Mouse (Mus musculus): ENCODE measurements around the gene Camk1d.
A peak's percentile ranks its signal among the peaks of the same experiment; 100 is the strongest.

Camk1d gene

GRCm38 (mm10) chr2:5321660-5322295, 392.5 kb downstream of the Camk1d start:
- DNase-seq (ENCODE audit: low spot score), result no peak

GRCm38 (mm10) chr2:5319138-5319537, 395.2 kb downstream of the Camk1d start:
- DNase-seq (ENCODE audit: low spot score), result no peak

DNA sequence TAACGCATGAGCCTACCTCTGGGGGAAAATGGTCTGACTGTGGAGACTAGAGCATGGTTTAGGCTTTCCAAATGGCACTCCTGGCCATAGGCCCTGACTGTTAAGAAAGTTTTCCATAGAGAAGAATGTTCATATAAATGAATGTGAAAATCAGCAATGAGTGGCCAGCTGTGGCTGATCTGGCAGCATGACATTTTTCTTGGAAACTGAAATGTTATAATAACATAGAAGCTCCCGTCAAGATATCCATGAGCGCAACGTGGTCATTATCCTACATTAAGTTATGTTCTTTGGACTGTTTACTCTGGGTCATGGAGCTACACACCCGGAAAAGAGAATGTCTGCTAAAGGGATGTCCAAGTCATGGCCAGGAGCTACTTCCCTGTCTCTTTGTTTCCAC, 397.6 kb downstream of the Camk1d start:
- no peak for DNase-seq (ENCODE audit: low spot score)

DNA sequence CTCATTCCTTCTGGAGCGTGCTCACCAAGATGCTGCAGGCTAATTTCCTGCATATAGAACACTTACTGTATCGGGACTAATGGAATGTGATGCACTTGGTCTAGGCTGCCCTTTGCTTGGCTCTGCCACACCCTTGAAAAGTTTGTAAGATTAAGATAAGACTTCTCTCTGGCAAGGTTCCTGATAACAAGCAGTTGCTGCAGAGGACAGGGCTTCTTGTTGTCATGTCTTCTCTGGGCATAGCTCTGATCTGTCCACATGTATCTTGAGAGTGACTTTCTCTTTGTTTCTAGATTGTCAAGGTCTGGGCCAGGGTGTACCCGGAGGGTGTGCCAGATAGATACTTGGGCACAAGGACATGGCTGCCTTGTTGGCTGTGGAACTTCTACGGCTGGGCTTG, 398.1 kb downstream of the Camk1d start:
- DNase-seq (ENCODE audit: low spot score), result no peak

DNA sequence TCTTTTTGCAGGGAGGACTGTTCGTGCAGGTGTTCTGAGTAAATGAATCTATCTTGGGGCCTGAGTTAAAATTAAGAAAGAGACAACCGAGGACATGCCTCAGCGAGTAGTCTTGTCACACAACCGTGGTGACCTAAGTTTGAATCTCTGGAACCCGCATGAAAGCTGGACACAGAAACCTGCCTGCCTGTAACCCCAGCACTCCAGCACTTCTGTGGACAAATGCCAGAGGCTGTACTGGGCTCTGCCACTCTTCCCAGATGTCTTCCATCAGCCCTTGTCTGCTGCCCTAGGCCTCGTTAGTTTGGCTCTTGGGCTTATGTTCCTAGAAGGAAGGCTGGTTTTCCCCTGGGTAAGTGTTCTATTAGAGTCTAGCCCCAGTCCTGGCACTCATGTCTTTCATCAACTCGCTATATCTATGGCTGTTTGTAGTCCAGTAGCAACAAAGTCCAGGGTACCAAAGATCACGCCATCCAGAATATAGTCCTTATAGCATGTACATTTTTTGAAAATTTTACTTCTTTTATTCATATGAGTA, 399.0 kb downstream of the Camk1d start:
- DNase-seq (ENCODE audit: low spot score), result peak; percentile 13

DNA sequence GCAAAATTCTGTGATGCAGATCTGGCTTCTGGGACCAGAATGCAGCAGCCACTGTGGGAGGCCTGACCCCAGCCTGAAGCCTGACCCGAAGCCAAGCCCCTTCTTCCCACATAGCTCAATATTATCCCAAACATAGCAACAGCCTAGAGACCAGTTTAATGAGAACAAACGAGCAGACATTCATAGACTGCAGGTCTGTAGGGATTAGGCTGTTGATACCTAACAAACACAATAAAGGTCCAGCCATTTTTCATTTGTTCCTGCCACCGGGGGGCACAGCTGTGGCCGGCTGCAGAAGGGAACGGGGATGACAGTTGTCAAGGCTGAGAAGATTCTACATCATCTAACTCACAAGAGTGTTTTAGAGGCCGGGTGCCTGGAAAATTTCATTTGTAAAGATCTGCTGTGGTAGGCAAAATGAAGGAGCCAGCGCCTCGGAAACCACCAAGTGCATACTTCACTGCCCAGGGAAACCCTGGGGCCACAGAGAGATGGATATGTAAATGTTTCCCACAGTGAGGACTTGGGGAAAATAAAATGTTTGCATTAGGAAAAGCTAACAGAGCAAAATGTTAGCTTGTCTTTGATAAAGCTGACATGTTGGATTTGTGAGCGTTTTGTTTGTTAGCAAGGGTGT, 399.7 kb downstream of the Camk1d start:
- DNase-seq (ENCODE audit: low spot score), result no peak

DNA sequence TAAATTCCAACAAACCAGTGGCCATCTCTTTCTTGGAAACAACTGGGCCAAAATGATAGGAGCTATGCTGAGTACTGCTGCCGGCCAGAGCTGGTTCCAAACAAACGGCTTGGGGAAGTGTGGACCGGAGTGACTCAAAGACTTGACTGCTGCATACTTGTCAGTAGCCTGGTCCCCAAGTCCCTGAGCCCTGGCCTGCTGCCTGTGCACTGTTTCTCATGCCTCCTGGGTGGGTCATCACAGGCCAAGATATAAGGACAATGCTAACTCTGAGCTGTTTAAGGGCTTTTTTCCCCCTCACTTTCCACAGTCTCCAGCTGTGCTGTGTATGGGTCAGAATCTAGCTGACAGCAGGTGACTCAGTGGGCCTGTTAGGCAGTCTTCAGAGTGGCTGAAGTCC, 409.2 kb downstream of the Camk1d start:
- DNase-seq (ENCODE audit: low spot score), result no peak

- no peak for DNase-seq (ENCODE audit: low spot score)
Measured at GRCm38 (mm10) chr2:5304451-5304850, 409.9 kb downstream of the Camk1d start.

DNA sequence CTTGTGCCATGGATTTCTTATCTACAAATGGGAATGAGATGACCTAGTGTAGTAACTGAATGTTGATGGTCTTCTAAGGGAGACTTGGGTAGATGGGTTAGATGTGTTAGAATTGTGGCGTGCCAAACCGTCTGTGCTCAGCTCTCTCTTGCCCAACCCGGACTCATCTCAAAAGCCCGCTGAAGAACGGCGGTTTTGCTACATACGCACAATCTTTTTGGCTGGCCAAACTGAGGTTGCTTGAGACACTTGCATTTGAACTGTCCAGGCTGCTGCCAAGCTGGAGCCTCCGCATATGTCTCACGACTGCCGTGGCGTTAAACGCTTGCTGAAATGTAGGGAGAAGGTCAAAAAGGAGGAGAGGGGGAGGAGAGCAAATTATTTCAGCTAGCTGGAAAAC, 413.0 kb downstream of the Camk1d start:
- no peak for DNase-seq (ENCODE audit: low spot score)

GRCm38 (mm10) chr2:5298071-5298470, 416.2 kb downstream of the Camk1d start:
- DNase-seq (ENCODE audit: low spot score), result no peak

DNA sequence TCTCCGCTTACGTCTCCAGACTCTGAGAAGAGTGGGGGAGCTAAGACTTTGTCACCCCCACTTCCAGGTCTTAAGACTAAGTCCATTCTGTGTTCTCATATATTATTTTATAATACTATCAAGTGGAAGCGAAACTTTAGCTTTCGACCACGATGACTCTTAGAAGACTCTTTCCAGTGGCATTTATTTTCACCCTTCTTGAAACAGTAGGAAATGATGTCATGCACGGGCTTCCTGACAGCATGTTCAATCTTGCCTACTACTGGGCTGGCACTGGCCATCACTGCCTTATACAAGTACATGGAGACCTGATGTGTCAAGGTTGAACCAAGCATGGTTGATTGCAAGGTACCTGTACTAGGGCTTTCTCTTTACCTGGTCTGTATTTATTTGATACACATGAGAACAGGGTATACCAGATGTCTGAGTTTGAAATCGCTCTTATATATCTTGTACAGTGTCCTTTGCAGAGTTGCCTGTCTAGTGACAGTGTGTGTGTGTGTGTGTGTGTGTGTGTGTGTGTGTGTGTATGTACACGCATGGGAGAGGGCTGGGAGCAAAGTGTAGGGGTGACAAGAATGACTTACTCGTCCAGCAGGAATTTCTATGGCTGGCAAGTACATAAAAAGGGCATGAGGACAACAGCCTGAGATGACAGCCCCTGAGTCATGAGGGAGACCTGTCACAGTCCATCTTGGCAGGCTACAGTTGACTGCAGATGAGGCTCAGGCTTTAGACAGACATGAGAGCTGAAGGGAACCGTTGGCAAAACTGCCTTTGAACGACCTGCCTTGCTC, 417.4 kb downstream of the Camk1d start:
- no peak for DNase-seq (ENCODE audit: low spot score)

DNA sequence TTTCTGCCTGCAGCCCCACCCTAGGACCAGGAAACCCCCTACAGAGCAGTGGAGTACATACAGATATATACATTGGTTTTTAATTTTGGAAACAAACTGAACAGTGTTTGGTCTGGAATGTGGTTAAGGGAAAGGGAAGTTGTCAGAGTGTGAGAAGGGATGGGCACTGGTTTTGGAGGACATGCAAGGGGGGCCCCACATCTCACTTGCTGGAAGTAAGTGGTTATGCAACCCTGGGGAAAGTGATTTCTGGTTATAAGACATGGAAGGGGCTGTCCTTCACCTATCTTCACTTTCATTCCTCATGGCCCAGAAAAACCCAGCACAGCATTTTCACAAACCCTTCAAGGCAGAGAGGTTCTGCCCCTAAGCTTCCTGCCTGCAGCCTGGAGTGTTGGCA, 419.2 kb downstream of the Camk1d start:
- no peak for DNase-seq (ENCODE audit: low spot score)

DNA sequence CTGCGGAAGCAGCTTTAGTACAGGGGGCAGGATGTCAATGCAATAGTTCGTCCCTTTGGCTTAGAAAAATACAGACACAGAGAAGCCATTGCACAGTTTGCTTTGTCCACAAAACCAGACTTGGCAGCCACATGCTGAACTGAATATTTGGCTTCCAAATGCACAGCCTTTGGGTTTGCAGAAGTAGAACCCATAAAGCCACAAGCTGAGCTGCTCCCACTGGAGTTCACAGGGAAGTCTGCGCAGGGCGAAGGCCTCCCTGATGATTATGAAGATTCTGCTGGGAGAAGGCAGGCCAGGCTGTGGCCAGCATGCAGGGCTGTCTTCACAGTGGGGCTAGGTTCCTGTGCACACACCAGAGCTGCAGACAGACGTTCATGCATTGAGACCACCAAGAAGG, 419.9 kb downstream of the Camk1d start:
- no peak for DNase-seq (ENCODE audit: low spot score)

DNA sequence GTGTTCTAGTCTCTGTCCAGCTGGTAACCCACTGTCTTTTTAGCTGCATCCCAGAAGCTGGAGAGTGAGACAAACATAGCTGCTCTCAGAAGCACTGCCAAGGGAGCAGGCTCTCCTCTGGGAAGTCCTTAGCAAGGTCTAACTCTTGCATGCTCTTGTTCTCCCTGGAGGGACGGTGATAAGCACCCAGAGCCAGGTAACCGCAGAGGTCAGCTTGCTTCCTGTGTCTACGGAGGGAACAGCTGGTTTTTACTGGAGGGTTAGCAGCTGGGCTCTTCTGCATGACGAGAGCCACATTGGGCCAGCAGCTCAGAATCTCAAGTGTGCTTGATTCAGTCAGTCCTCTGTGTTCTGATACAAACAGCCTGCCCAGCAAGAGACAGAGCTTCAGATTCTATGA, 425.7 kb downstream of the Camk1d start:
- DNase-seq (ENCODE audit: low spot score), result no peak

GRCm38 (mm10) chr2:5287044-5287380, 427.3 kb downstream of the Camk1d start:
- peak; percentile 6 for DNase-seq (ENCODE audit: low spot score)

DNA sequence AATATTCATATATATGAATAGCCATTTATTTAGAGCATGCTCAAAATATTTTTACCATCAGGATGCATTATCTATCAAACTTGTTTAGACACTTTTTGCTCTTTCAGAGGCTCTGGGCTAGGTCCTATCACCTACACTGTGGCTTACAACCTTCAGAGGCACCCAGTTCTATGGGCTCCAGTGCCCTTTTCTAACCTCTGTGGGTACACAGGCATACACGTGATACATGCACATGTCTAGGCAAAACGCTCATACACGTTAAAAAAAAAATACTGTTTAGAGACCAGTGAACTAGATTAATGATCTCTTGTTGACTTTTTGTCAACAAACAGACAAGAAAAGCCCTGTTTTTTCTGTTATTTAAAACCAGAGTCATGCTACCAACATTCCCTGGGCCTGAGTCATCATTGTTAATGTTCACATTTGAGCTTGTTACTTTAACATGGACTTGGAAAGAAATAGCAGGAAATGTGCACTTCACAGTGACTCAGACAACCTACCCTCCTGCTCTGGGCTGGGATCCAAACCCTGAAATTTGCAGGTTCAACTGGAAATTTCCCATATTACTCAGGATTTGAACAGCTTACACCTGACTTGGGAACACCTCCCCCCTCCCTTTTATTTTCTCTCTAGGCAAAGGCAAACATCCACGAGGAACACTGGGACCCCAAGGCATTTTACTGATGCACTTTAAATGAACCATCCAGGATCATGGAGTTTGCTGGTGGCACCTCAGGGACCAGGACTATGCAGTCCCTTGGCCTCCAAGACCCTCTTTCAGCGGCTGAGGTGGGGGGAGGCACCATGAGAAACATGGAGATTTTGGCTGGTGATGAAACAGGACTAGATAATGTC, 427.9 kb downstream of the Camk1d start:
- DNase-seq (ENCODE audit: low spot score), result peak; percentile 54

- DNase-seq (ENCODE audit: low spot score), result no peak
Measured at GRCm38 (mm10) chr2:5284351-5284750, 430.0 kb downstream of the Camk1d start.

- DNase-seq (ENCODE audit: low spot score), result no peak
Measured at GRCm38 (mm10) chr2:5282623-5283022, 431.7 kb downstream of the Camk1d start.

DNA sequence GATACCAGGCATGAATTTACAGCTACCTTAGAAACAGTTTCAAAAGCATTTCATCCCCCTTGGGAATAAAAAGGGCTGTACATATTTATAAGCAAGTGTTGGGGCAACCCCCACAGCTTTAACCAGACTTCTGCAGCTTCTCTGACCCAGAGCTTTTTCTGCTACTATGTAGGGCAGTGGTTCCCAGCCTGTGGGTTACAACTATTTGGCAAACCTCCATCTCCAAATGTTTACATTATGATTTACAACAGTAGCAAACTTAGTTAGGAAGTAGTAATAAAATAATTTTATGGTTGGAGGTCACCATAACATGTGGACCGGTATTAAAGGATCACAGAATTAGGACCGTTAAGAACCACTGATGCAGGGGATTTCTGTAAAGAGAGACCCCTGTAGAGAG, 446.3 kb downstream of the Camk1d start:
- DNase-seq (ENCODE audit: low spot score), result no peak

GRCm38 (mm10) chr2:5262279-5262678, 452.0 kb downstream of the Camk1d start:
- no peak for DNase-seq (ENCODE audit: low spot score)

DNA sequence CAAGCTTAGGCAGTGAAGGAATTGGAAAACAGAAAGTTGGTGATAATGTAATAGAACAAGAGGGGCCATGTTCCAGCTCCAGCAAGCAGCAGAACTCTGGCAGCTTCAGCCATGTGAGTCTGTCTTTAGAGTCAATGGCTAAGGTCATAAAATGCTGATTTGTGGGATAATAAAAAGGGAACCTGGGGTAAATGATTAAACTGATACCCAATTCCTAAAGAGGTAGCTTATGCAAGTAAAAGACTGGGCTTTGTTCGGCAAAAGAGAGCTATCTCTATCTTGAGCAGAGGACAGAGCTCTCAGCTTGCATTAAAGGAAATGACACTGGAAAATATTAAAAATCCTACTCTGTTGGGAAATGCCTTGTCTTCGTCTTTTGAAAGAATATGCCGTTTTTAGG, 456.1 kb downstream of the Camk1d start:
- no peak for DNase-seq (ENCODE audit: low spot score)

DNA sequence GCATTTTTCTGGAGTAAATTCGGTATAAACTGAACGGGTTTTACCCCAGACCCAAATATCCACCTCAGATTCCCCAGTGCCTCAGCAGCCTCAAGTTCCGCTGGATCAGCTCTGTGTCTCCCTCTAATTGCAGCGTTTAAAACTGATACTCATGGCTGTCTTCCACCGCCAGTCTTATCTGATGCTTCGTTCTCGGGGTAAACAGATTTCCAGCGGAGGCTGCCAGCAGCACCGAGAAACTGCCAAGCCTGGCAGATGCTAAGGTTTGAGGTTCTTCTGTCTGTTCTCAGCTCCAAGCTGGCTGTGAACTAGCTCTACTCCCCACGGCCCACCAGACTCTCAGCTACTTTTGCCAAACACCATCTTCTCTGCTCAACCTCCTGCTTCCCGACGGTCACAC, 464.3 kb downstream of the Camk1d start:
- peak; percentile 64 for DNase-seq (ENCODE audit: low spot score)

Data from MN1 (cell line).